Mouse (Mus musculus) heart, embryonic 11.5 days (tissue): ENCODE results near the gene Ltbp2. TPM values are rescaled to one million over a fixed set of nuclear protein-coding genes. Genes with fewer than 3 reads are reported as not detected.

ENCODE experiments used
- ATAC-seq: fragments of 200-750 bp; cut with Nextera tagmentation; replicated peaks from 2 replicates; pipeline ENCODE4 v1.8.0; 2017; ENCODE audit warnings: moderate library complexity; ENCODE audit not compliant: insufficient number of reproducible peaks, low FRiP score, low TSS enrichment
- H3K27ac ChIP-seq: fragments of 300-500 bp; sonication (generic); 2 replicates; pipeline ENCODE4 v1.5.1; 2014; ENCODE audit warnings: mild to moderate bottlenecking, low read depth, low read length
- H3K27me3 ChIP-seq: fragments of 300-500 bp; sonication (generic); 2 replicates; pipeline ENCODE4 v1.6.1; 2014; ENCODE audit warnings: mild to moderate bottlenecking, low read length, mixed read lengths; ENCODE audit not compliant: control insufficient read depth, insufficient read depth
- H3K36me3 ChIP-seq: fragments of 300-500 bp; sonication (generic); 2 replicates; pipeline ENCODE4 v1.6.1; 2014; ENCODE audit warnings: mild to moderate bottlenecking, low read length, moderate library complexity, mixed read lengths; ENCODE audit not compliant: control insufficient read depth, insufficient read depth
- H3K4me1 ChIP-seq: fragments of 300-500 bp; sonication (generic); 2 replicates; pipeline ENCODE4 v1.6.1; 2014; ENCODE audit warnings: low read length; ENCODE audit not compliant: control insufficient read depth, insufficient read depth
- H3K4me2 ChIP-seq: fragments of 300-500 bp; sonication (generic); 2 replicates; pipeline ENCODE4 v1.6.1; 2014; ENCODE audit warnings: mild to moderate bottlenecking, moderate library complexity
- H3K4me3 ChIP-seq: fragments of 300-500 bp; sonication (generic); 2 replicates; pipeline ENCODE4 v1.5.1; 2014; ENCODE audit warnings: low read depth, low read length
- H3K9ac ChIP-seq: fragments of 300-500 bp; sonication (generic); 2 replicates; pipeline ENCODE4 v1.6.1; 2014; ENCODE audit warnings: mild to moderate bottlenecking, low read depth, low read length, moderate library complexity
- H3K9me3 ChIP-seq: fragments of 300-500 bp; sonication (generic); replicated peaks from 2 replicates; pipeline ENCODE4 v1.6.1; 2016; ENCODE audit warnings: low read length; ENCODE audit not compliant: control insufficient read depth
- WGBS: fragments of 180-500 bp; shearing (Covaris S2); extraction: QIAGEN DNeasy Blood & Tissue Kit; methylation state at CpG from one replicate; pipeline ENCODE4 v1.1.7; 2014; ENCODE audit not compliant: insufficient replicate concordance; 5-methylcytosine and 5-hydroxymethylcytosine counted together
- polyA plus RNA-seq: library from polyadenylated mRNA; unstranded; fragments of >200 nt; fragmentation: Nextera tagmentation; extraction: Ambion mirVana; gene quantifications from 2 replicates; pipeline ENCODE4 v1.2.1, GENCODE M21; 2014

Gene Ltbp2
- polyA plus RNA-seq, 1 experiment from 2014 or later: 0.37 TPM

DNA sequence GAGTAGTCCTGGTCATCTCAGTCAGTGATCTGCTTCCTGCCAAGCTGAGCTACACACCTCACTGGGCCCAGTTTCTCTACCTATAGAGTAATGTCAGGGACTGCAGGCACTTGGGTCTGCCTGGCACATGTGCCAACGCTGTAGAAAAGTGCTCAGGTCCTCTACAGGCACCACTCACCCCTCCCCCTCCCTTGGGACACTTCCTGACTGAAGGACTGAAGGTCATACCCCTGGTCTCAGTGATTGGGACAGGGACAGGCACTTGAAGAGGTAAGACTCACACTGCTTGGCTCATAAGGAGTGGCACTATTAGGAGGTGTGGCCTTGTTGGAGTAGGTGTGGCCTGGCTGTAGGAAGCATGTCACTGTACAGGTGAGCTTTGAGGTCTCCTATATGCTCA is 65.5 kb downstream of the Ltbp2 start:
- Histone ChIP-seq H3K36me3 (no peaks in the 10 kb centered on the region), H3K27ac (no peak overlapping the region), H3K9me3 (no peaks in the 10 kb centered on the region), H3K9ac (no peak overlapping the region), H3K4me1 (0 out of 2 replicates have a peak, but pooled peaks cover 2% of the 10 kb centered on the region), H3K27me3 (peaks cover 49% of the 10 kb centered on the region), H3K4me3 (no peak overlapping the region), H3K4me2 (no peak overlapping the region)
- no peak for ATAC-seq
- WGBS: 44% methylated on average over 1 of the region's 1 CpGs

DNA sequence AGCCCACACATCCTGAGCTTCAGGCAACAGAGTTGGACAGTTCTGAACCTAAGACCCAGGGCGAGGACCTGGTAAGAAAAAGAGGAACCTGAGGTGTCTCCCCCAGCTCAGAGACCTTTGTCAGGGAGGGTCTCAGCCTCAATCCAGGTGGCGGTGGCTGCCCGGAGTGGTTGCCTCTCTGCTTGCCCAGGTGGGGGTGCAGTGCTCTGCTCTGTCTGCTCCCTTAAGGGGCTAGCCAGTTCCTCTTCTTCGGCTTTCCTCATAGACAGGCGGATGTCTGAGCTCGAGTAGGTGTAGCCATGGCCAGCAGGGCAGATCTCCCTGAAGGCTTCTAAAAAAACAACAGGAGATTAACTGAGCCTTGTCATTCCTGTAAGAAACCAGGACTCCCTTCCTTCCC is 67.3 kb downstream of the Ltbp2 start:
- Histone ChIP-seq H3K27ac (no peak overlapping the region), H3K4me3 (no peak overlapping the region), H3K36me3 (no peaks in the 10 kb centered on the region), H3K27me3 (peaks cover 49% of the 10 kb centered on the region), H3K9me3 (no peaks in the 10 kb centered on the region), H3K4me2 (no peak overlapping the region), H3K4me1 (0 out of 2 replicates have a peak, but pooled peaks cover 8% of the 10 kb centered on the region), H3K9ac (no peak overlapping the region)
- ATAC-seq: no peak
- WGBS: 75% methylated on average over 6 of the region's 6 CpGs

- no peak for ATAC-seq
- Histone ChIP-seq H3K27me3 (peaks cover 58% of the 10 kb centered on the region), H3K27ac (no peak overlapping the region), H3K36me3 (no peaks in the 10 kb centered on the region), H3K4me3 (no peak overlapping the region), H3K9ac (no peak overlapping the region), H3K4me2 (no peak overlapping the region), H3K4me1 (0 out of 2 replicates have a peak, but pooled peaks cover 8% of the 10 kb centered on the region), H3K9me3 (no peaks in the 10 kb centered on the region)
- 69% methylated on average over 13 of the region's 13 CpGs for WGBS
These were observed 69.0 kb downstream of the Ltbp2 start for GRCm38 (mm10) chr12:84807351-84807750.

- Histone ChIP-seq H3K27me3 (peaks cover 64% of the 10 kb centered on the region), H3K9ac (no peak overlapping the region), H3K27ac (no peak overlapping the region), H3K4me3 (no peak overlapping the region), H3K9me3 (no peaks in the 10 kb centered on the region), H3K36me3 (no peaks in the 10 kb centered on the region), H3K4me2 (no peak overlapping the region), H3K4me1 (0 out of 2 replicates have a peak, but pooled peaks cover 8% of the 10 kb centered on the region)
- 41% methylated on average over 5 of the region's 5 CpGs for WGBS
- no peak for ATAC-seq
These were observed 69.6 kb downstream of the Ltbp2 start for GRCm38 (mm10) chr12:84806726-84807125.

DNA sequence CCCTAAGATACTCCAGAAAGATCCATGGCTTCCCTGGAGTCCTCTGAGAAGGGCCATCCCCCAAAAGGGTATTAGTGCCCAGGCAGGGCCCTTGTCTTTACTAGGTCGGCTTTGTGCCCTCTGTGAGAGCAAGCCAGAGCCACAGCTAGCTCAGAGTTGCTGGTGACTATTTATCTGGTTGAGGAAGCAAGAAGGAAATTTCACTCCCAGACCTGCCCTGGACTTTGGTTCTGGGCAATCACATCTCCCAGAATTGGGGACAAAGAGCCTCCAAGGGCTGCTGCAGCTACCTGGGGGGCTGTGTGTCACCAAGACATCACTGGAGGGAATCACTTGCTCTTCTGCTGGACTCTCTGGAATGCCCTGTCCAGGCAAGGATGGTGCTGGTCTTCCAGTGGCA is 70.3 kb downstream of the Ltbp2 start:
- no peak overlapping the region for H3K4me2 ChIP-seq

DNA sequence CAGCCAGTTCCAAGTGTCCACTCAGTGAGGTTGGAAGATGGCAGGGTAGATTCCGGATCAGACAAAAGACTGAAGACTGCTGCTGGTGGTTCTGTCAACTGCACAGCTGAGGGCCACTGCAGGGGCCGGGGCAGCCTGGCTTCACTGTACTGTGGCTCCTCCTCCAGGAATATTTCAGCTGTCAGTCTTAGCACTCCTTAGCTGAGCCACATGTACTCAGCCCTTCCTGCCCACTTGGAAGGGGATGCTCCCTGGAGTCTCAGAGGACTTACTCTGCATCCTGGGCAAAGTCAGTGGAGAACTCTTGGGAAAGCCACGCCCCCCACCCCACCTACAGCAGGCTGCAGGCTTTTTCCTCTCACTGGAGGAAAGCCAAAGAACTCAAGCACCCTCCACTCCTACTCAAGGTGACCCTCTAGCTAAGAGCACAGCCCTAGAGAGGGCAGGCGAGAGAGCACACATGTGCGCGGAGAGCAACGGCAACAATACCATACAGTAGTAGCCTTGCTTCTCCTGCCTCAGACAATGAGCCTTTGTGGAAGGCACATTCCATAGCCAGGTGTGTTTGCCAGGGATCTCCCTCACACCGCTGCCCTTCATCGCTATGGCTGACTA is 71.0 kb downstream of the Ltbp2 start:
- ATAC-seq: peak; percentile 39; the same call in 1 of the 2 replicates

More for the DNA sequence above, 70.3 kb downstream of the Ltbp2 start:
- H3K36me3 ChIP-seq: no peaks in the 10 kb centered on the region
- WGBS: 69% methylated on average over 1 of the region's 1 CpGs
- 0 out of 2 replicates have a peak, but pooled peaks cover 8% of the 10 kb centered on the region for H3K4me1 ChIP-seq
- no peak overlapping the region for H3K9ac ChIP-seq
- no peak for ATAC-seq
- no peaks in the 10 kb centered on the region for H3K9me3 ChIP-seq
- H3K4me3 ChIP-seq: no peak overlapping the region
- peaks cover 64% of the 10 kb centered on the region for H3K27me3 ChIP-seq
- H3K27ac ChIP-seq: no peak overlapping the region

DNA sequence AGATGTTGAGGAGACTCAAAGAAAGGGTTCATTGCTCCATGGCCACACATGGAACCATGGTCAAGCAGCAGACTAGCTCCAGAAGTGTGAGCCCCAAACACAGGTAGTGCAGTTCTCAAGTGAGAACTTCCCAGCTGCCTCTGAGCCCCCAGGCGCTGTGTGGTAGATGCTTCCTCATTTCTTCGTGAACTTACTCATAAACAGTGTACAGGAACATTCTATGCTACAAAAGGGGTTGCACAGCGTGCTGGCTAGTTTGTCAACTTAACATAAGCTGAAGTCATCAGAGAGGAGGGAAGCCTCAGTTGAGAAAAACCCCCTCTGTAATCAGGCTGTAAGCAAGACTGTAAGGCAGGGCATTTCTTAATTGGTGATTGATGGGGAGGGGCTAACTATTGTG is 73.7 kb downstream of the Ltbp2 start:
- Histone ChIP-seq H3K4me3 (no peak overlapping the region), H3K27ac (no peak overlapping the region), H3K4me1 (peaks cover 12% of the 10 kb centered on the region; the same call in 1 of the 2 replicates), H3K9me3 (no peaks in the 10 kb centered on the region), H3K36me3 (no peaks in the 10 kb centered on the region), H3K9ac (no peak overlapping the region), H3K4me2 (no peak overlapping the region), H3K27me3 (peaks cover 70% of the 10 kb centered on the region)
- 81% methylated on average over 3 of the region's 3 CpGs for WGBS
- ATAC-seq: no peak

More for the DNA sequence above, 71.0 kb downstream of the Ltbp2 start:
- no peaks in the 10 kb centered on the region for H3K36me3 ChIP-seq
- H3K4me2 ChIP-seq: no peak overlapping the region
- H3K9ac ChIP-seq: no peak overlapping the region
- no peaks in the 10 kb centered on the region for H3K9me3 ChIP-seq
- H3K27ac ChIP-seq: no peak overlapping the region
- H3K27me3 ChIP-seq: peaks cover 65% of the 10 kb centered on the region
- H3K4me1 ChIP-seq: peaks cover 11% of the 10 kb centered on the region; the same call in 1 of the 2 replicates
- 57% methylated on average over 9 of the region's 9 CpGs for WGBS
- H3K4me3 ChIP-seq: no peak overlapping the region

DNA sequence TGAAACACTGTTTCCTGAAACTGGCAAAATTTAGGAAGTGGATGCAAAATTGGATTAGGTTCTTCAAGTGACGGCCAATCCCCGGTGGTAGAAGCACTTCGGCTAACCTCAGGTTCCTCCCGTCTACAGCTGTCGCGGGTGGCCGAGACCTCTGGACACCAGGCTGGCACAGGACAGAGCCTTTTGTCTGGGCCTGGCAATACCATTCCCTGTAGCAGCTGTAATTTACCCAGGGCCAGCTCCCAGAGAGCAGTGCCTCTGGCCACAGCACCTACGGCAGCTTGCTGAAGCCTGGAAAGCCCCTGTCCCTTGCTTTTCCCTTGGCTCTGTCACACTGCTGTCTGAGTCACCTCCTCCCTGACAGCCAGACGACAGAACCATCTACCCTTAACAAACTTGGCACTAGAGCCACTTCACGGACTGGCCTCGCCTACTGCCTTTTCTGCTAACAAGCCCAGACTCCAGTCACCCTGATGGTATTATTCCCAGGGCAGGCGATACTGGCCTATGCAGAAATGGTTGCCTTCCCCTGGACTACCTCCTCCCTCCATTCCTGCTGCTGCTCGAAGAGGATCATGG is 74.7 kb downstream of the Ltbp2 start:
- no peak for ATAC-seq
- peaks cover 11% of the 10 kb centered on the region; the same call in 1 of the 2 replicates for H3K4me1 ChIP-seq
- no peak overlapping the region for H3K4me2 ChIP-seq
- H3K27me3 ChIP-seq: peaks cover 74% of the 10 kb centered on the region
- WGBS: 73% methylated on average over 13 of the region's 13 CpGs
- H3K36me3 ChIP-seq: no peaks in the 10 kb centered on the region
- no peak overlapping the region for H3K27ac ChIP-seq
- H3K9me3 ChIP-seq: no peaks in the 10 kb centered on the region
- no peak overlapping the region for H3K4me3 ChIP-seq
- H3K9ac ChIP-seq: no peak overlapping the region
